Mouse (Mus musculus): ENCODE measurements at regions not wholly inside any gene's neighbourhood (a gene's known extent, or its start where the extent isn't known, plus 50 kb on each side); places are given as distances from the start of the nearest gene placed in this dataset.

- TF ChIP-seq CTCF (IDR thresholded peaks at IDR 0.05; ENCODE audit: low read depth) = no peak
- no peak for TF ChIP-seq EP300 (IDR thresholded peaks at IDR 0.05; ENCODE audit: low read depth)
Observed at GRCm38 (mm10) chr14:74521669-74522068, 119.0 kb upstream of the Htr2a start.
